Mouse (Mus musculus) erythroblast, embryonic 14.5 days (primary cell): ENCODE data around the gene Sox18.

Experiments used
- GATA1 ChIP-seq: IDR thresholded peaks from 2 replicates; pipeline ENCODE4 v1.6.1; 2012; ENCODE audit warnings: low read length, inconsistent platforms, mixed read lengths
- TAL1 ChIP-seq: IDR thresholded peaks from 3 replicates; pipeline ENCODE4 v1.6.1; 2012; ENCODE audit warnings: low read length, inconsistent platforms, mixed read lengths

- TF ChIP-seq TAL1 (no peak), GATA1 (no peak)
These were observed 45.6 kb upstream of the Sox18 start for GRCm38 (mm10) chr2:181716991-181717390.
